Mouse (Mus musculus) naive thymus-derived CD4-positive, alpha-beta T cell, adult 5 months (primary cell): Measurements from ENCODE around the gene Tnrc6a. TPM values are rescaled to one million over a fixed set of nuclear protein-coding genes. Genes with fewer than 3 reads are reported as not detected.

Experiments
- polyA plus RNA-seq: library from polyadenylated mRNA; unstranded; fragments of 100-300 nt; shearing (Covaris generic); gene quantifications from one replicate; pipeline ENCODE4 v1.2.1, GENCODE M21; 2017

Gene Tnrc6a
- polyA plus RNA-seq = 93.5 TPM

DNA sequence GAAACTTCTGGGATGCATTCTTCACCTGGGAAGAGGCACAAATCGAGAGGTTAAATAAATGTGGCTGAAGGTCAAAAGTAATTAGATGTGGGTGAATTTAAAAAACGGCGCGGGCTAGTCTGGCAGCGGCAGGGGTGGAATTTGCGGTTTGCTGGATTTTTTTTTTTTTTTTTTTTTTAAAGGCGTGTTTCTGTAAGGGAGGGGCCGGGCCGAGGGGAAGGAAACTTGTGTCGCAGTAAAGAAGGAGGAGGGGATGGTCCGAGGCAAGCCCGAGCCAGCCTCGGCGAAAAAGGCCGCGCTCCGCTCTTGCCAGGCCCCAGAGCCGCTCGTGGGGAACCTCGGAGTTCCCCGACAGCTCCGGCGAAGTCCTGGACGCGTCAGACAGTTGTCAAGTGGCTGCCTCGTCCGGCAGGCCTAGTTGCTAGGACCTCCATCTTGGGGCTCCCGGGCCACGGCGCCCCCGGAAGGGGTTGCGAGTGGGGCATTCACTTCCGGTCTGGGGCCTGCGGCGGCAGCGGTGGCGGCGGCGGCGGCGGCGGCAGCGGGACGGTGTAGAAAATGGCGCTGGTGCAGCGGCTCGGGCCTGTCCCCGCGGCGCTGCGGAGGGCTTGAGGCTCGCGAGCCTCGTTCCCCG, at the start of gene Tnrc6a:
Gene Tnrc6a (plus strand): TSS at position 221 of the 634 bp plus-strand sequence.

DNA sequence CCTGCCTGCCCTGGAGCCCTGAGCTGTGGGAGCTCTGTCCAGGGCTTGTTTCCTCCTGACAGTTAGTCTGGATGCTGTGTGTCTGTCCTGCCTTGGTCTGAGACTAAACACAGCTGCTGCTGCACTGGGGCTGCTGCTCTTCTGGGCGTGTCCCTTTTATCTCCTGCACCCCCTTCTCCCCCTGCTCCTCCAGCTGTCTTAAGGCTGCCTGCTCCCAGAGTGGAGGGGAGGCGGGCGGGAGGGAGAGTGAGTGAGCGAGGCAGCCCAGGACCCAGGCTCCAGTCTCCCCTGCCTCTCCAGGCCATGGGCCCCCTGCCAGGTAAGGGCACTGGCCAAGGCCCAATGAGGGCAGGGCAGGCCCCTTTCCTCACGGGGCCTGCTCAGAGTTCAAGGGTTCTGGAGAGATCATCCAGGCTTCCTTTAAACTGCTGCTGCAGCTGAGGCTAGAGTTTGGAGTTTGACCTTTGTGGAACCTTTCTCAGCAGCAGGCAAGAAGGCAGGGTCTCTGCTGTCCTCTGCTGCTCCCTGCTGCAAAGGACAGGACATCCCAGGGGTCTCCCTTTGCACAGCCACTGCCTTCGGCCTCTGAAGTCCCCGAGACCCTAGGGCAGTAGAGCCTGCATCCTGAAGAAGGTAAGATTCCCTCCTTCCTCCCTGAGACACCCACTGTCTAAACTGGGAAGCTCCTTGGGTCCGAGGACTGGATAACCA, 90.8 kb downstream of the Tnrc6a start, which contains the start of gene Slc5a11:
Gene Slc5a11 (plus strand): TSS at position 416 of the 711 bp plus-strand sequence.

Other genes starting within 250 kb of the Tnrc6a start
- 52.3 TPM for gene Rbbp6, start 158.2 kb upstream of the Tnrc6a start, polyA plus RNA-seq
- not detected for gene Slc5a11, start 90.9 kb downstream of the Tnrc6a start, polyA plus RNA-seq
- 19.8 TPM for gene Lcmt1, start 245.9 kb downstream of the Tnrc6a start, polyA plus RNA-seq
- 44.6 TPM for gene Arhgap17, start 246.0 kb downstream of the Tnrc6a start, polyA plus RNA-seq